In genomic region chr19:23071000-23071399, GRCm38 (mm10) we compare ENCODE assay signal across 16 mouse cellular contexts.
"Had no signal": no experiment of that assay in that cellular context is flagged by ENCODE, and none has a peak within 500 bp of the region (broad histone marks: within the 10 kb centered on the region; RNA-seq: fewer than 3 reads in every experiment).

No protein-coding gene starts in this region.

- H3K9ac ChIP-seq: neural tube, embryonic 12.5 days; neural tube, embryonic 13.5 days; neural tube, embryonic 15.5 days; stomach, embryonic 15.5 days had no signal

- H3K4me3 ChIP-seq: neural tube, embryonic 12.5 days; neural tube, embryonic 13.5 days; neural tube, embryonic 15.5 days; stomach, embryonic 15.5 days had no signal

- H3K36me3 ChIP-seq: neural tube, embryonic 12.5 days; neural tube, embryonic 13.5 days; neural tube, embryonic 15.5 days; stomach, embryonic 15.5 days had no signal

- H3K27ac ChIP-seq: neural tube, embryonic 12.5 days; neural tube, embryonic 13.5 days; neural tube, embryonic 15.5 days; stomach, embryonic 15.5 days; stomach, postnatal 0 days had no signal

- H3K4me1 ChIP-seq: neural tube, embryonic 12.5 days; neural tube, embryonic 13.5 days; neural tube, embryonic 15.5 days; stomach, embryonic 15.5 days had no signal

- H3K9me3 ChIP-seq: neural tube, embryonic 12.5 days; neural tube, embryonic 13.5 days; neural tube, embryonic 15.5 days; stomach, embryonic 15.5 days had no signal

- DNase-seq: retina, postnatal 1 day; right cerebral cortex, adult 18-20 months; right cerebral cortex, postnatal 14 days; right cerebral cortex, postnatal 25 days; spleen, adult 18-20 months; thymus, adult 18-20 months; thymus, adult 2 months; thymus, postnatal 14 days; thymus, postnatal 25 days; thymus, postnatal 36 days; thymus, postnatal 4 days had no signal
